Mouse (Mus musculus) urinary bladder, postnatal 4 days (tissue): ENCODE measurements around the gene A930033H14Rik.
A peak's percentile ranks its signal among the peaks of the same experiment; 100 is the strongest.

Experiments used
- DNase-seq, 2 experiments: peaks; one replicate each; pipeline ENCODE4 v3.0.0; 2021 to 2022; ENCODE audit warnings: low spot score in 2 of 2

A930033H14Rik gene

DNA sequence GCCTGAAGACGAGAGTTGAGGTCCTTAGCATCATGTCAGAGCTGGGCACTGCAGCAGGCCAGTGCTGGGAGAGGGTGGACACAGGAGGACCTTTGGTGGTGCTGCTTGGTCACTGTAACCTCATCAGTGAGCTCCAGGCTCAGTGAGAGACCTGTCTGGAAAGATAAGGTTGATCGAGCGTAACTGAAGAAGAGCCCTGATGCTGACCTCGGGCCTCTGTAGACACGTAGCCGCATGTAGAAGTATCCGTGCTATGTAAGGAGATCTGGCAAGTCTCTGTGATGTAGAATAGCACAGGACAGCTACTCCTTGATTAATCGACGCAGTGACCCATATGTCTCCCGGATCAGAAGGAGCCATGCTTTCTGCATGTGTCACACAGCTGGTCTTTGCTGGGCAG is 19.2 kb downstream of the A930033H14Rik start:
- no peak for DNase-seq

DNA sequence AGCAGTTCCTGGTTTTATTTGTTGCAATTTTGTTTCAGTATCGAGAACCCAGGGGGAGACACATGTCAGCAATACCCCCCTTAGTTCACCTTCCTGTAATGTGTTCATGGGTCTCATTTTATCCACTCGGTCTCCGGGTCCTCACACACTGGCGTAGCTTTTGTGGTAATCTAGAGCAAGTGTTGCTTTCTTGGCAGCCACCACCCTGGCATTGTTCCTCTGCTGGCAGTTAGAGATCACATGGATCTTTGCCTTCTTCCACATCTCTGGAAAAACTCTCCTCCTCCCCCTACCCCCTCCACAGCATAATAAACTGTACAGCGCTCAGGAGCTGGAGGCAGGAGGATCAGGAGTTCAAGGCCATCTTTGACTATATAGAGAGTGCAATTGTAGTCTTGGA is 20.6 kb downstream of the A930033H14Rik start:
- DNase-seq = no peak

GRCm38 (mm10) chr10:69190434-69191160 is 22.3 kb downstream of the A930033H14Rik start:
- DNase-seq = no peak

GRCm38 (mm10) chr10:69187773-69188443 is 25.0 kb downstream of the A930033H14Rik start:
- peak in 1 of 2 experiments; percentile 7 for DNase-seq

DNA sequence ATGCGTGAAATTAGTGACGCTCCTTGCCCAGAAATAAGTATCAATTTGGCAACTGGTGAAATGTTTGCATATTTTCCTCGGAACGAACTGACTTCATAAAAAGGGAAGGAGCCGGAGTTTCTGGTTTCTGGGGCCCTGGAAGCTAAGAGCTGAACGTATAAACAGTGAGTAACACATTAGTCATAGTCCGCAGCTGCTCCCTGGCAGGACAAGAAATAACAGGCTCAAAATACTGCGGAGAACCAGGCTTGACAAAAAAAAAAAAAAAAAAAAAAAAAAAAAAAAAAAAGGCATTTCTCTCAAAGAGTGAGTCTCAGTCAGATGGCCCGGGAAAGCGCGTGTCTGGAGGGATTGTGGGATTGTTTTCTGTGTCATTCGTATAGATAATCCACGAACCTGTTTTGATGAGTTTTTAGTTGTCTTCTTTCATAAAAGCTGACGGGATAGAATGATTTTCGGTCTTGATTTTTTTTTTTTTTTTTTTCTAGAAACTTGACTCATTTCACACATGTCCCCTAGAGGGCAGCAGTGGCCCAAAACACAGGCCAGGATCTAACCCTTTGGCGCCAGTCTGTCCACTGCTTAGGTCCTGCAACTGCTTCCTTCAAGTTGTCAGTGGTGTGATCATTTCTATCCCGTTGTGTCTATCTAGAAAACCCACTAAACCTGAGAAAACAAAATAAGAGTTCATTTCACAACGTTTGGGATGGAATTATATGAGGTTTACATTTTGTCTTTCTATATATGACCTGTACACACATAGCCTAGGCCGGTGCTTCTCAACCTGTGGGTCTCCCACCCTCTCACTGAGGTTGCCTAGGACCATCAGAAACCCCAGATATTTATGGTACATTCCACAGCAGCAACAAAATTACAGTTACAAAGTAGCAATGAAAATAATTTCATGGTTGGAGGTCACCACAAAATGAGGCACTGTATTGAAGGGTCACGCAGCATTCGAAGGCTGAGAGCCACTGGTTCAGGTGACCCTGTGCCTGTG is 26.7 kb downstream of the A930033H14Rik start:
- peak; percentile 66 for DNase-seq

GRCm38 (mm10) chr10:69185431-69185830 is 27.5 kb downstream of the A930033H14Rik start:
- peak in 1 of 2 experiments; percentile 60 for DNase-seq

- peak in 1 of 2 experiments; percentile 56 for DNase-seq
Observed at GRCm38 (mm10) chr10:69184903-69185302, 28.0 kb downstream of the A930033H14Rik start.

- no peak for DNase-seq
Observed at GRCm38 (mm10) chr10:69180997-69181396, 31.9 kb downstream of the A930033H14Rik start.

GRCm38 (mm10) chr10:69179341-69179740 is 33.6 kb downstream of the A930033H14Rik start:
- no peak for DNase-seq

GRCm38 (mm10) chr10:69176116-69176515 is 36.8 kb downstream of the A930033H14Rik start:
- no peak for DNase-seq

DNA sequence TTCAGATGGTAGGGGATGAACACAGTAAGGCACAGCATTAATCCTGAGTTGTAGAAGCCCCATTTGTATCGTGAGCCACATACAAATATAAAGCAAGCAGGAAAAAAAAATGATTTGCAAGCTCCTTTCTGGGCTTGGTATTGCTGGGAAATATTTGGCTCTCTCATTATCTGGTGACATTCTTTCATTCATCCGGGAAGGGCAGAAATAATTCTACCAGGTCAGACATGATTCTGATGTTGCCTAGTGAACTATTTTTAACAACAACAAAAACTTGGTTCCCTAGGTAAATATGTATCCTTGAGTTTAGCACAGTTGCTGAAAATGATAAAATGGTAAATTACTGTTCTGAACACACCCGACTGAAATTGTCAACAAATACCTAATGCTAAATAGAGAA is 40.5 kb downstream of the A930033H14Rik start:
- DNase-seq = no peak

- DNase-seq = no peak
Observed at GRCm38 (mm10) chr10:69166514-69166913, 46.4 kb downstream of the A930033H14Rik start.

GRCm38 (mm10) chr10:69165847-69166246 is 47.1 kb downstream of the A930033H14Rik start:
- no peak for DNase-seq

GRCm38 (mm10) chr10:69165125-69165524 is 47.8 kb downstream of the A930033H14Rik start:
- DNase-seq = no peak

DNA sequence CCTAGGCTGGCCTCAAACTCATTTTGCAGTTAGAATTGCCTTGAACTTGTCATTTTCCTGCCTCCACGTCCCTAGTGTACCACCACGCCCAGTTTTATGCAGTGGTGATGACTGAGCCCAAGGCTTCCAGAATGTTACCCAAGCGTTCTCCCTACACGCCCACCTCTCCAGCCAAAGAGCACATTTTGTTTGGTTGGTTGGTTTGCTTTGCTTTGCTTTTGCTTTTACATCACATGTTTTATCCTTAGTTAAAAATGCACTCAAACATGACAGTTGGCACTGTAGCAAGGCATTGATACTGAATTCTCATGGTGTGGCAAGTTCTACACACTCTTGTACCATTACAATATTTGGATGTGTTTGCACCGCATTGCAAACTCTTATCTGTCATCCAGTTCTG is 49.7 kb downstream of the A930033H14Rik start:
- no peak for DNase-seq

GRCm38 (mm10) chr10:69162577-69162976 is 50.3 kb downstream of the A930033H14Rik start:
- no peak for DNase-seq

- no peak for DNase-seq
Observed at GRCm38 (mm10) chr10:69161503-69161902, 51.4 kb downstream of the A930033H14Rik start.

DNA sequence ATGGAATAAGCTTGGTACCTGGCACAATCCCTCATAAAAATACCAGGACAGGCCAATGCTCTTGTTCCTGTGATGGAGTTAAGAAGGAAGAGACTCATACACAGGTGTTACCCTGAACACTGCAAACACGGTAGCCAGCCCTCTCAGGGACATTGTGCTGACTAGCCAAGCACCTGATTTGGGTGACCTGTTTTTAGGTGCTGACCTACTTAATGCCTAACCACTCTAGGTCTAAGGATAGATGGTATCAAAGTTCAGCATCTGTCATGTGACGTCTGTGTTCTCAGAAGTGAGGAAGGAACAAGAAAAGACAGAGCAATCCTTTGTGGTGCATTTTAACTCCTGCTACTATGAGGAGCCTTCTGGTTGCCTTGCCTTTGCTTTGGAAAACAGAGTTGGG is 52.0 kb downstream of the A930033H14Rik start:
- no peak for DNase-seq
